Mouse (Mus musculus): ENCODE data around the gene Foxo6.

GRCm38 (mm10) chr4:120231982-120232381, 55.2 kb downstream of the Foxo6 start:
- no peak for TF ChIP-seq MAX (IDR thresholded peaks at IDR 0.05; ENCODE audit: low read depth)
- TF ChIP-seq POLR2A (IDR thresholded peaks at IDR 0.05; ENCODE audit: insufficient read length, low read depth) = no peak
- TF ChIP-seq USF1 (IDR thresholded peaks at IDR 0.05; ENCODE audit: low read depth) = no peak
- no peak for TF ChIP-seq E2F4 (IDR thresholded peaks at IDR 0.05; ENCODE audit: insufficient read depth)
- no peak for TF ChIP-seq POLR2AphosphoS2 (IDR thresholded peaks at IDR 0.05; ENCODE audit: insufficient read length, low read depth)
- no peak for TF ChIP-seq TCF3 (IDR thresholded peaks at IDR 0.05; ENCODE audit: insufficient read length, low read depth)
- no peak for TF ChIP-seq CEBPB (IDR thresholded peaks at IDR 0.05; ENCODE audit: insufficient read depth, poor library complexity, severe bottlenecking)
- no peak for TF ChIP-seq MYOD1 (IDR thresholded peaks at IDR 0.05; ENCODE audit: control insufficient read depth in 1 of 3, insufficient read length in 2 of 3, low read depth in 2 of 3)
- no peak for TF ChIP-seq MYOG (IDR thresholded peaks at IDR 0.05; ENCODE audit: control insufficient read depth in 1 of 3, insufficient read depth in 1 of 3, insufficient read length in 2 of 3, low read depth in 2 of 3)
